Mouse (Mus musculus): ENCODE results near the gene Krtcap3.

Krtcap3 gene

DNA sequence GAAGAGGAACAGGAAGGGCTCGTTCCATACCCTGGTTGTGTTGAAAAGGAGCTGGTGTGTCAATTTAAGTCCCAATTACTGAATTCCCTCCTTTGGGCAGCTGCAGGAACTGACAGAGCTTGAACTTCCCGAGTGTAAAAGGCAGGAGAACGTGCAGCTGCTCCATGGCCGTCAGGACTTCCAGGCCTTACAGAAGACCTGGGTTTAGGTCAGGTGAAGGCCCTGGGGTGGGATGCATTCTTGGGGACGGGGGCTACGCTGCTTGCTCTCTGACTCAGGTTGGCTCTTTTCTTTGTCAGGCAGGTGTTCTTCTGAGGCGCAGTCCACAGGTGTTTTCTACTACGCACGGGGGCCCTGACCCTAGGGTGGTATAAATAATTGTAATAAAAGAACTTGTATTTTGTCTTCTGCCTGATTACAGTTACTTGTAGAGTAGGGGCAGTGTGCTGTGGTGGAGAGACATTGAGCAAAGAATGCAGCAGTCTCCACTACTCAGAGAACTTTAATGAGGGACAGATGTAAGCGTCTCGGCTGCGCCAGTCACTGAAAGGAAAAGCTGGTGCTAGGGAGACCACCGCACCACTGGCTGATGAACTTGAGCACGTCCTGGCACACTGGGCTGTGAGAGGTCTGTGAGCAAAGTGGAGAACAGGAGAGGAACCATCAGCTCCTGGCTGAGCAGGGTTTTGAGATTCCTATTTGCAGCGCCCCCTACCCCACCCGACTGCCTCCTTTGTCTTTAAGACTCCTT is 1.5 kb downstream of the Krtcap3 start:
- no peak for DNase-seq (ENCODE audit: low spot score)

DNA sequence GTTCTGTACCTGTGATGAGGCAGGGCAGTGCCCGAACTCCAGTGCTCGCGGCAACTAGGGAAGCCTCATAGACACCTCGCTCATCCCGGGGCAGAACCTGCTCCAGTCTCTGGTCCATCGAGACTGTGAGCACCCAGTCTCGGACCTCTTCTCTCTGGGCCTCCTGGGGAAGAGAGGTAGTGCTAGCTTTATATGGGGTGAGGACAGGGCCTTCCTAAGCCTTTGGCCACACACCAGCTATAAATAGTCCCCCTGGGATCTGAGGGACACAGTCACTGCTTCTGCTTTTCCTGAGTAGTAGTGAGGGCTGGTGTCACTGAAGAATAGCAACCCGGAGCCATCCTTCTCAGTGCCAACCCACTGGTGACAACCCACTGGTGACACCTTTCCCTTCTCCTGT is 2.3 kb downstream of the Krtcap3 start:
- no peak for DNase-seq (ENCODE audit: low spot score)

DNA sequence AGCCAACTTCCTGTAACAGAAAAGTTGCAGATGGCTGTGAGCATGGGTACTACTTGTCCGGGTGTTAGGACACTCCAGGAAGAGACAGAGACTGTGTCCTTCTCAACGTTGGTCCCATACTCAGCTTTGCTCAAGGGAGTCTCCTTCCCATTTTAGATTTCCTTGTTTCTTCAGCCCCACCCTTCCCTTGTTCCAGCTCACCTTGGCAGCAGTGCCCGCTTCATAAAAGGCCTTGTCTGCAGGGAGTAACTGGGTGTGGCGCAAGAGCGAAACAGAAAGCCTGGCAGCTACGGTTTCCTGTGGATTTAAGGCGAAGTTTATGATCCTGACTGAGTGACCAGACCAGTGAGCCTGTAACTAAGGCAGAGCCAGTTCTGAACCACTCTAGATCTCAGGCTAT is 3.0 kb downstream of the Krtcap3 start:
- DNase-seq (ENCODE audit: low spot score) = no peak

DNA sequence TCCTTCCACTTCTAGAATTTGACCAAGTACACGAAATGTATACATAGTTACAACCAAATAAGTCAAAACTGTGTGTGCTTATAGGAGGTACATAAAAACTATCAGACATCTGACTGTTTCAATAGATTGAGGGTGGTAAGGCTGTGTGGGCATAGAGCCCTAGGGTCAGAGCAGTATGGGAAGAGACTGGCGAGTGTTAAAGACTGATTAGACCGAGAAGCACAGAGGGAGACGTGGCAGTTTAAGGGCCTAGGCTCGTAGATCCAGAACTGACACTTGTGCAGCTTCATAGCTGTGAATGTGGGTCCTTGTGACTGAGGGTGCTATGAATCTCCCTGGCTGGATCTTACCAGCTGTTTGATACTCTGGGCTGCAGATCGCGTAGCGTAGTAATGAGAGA is 3.4 kb downstream of the Krtcap3 start:
- no peak for DNase-seq (ENCODE audit: low spot score)

DNA sequence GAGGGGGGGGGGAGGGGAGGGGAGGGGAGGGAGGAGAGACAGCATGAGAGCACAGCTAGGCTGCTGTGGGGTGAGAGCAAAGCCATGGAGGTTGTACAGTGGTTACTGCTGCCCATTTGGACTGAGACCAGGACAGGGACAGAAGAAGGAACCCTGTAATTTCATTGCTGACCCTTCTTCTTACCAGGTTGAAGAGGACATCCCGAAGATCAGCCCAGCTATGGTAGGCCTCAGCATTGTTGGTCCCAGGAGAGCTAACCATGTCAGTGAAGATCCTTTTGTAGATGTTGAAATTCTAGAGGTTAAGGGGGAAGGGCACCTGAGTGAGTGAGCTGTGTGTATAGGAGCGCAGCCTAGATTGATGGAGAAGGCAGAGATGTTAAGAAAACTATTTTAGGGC is 3.9 kb downstream of the Krtcap3 start:
- no peak for DNase-seq (ENCODE audit: low spot score)

DNA sequence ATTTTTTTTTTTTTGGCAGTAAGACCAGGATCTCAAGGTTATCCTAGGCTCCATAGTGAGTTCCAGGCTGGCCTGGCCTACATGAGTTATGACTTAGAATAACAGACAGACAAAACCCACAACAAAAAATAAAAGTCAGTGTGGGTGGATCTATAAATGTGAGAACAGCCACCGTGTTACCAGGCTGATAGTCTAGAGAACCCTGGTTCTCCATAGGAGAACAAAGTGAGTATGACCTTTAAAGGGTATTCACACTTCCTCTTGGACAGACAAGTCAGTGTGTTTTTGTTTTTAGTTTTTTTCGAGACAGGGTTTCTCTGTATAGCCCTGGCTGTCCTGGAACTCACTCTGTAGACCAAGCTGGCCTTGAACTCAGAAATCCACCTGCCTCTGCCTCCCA is 4.5 kb downstream of the Krtcap3 start:
- DNase-seq (ENCODE audit: low spot score) = no peak

DNA sequence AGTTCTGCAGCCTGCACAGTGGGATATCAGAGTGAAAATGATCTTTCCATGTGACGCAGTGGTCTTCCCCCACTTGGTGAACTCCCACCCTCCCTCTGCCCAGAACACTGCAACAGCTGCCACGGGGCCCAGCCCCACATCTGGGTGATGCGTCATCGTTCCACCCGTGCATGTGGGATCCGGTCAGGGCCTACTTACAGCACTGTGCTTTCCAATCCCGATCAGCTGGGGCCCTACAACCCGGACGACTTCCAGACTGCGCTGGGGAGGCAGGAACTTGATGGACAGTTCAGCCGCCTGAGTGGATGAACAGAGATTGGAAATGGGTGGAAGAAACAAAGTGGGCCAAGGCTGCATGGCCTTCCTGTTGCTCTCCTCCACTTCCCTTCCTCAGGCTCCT is 6.1 kb downstream of the Krtcap3 start:
- no peak for DNase-seq (ENCODE audit: low spot score)

DNA sequence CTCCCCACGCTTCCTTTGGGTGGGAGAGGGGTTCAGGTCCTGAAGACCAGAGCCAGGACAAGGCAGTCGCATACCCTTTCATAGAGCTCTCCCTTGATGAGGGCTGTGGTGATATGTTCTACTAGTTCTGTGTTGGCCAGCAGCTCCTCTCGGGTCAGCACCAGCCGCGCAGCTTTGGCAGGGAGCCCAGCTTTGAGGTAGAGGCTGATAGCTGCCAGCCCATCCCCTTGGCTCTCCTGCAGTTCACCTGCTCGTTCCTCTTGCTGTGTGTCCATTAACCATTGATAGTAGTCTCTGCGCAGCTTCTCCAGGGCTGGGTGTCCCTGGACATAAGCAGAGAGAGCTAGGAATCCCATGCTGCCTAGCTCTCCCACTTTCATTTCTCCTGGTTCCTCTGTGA is 14.6 kb downstream of the Krtcap3 start:
- DNase-seq (ENCODE audit: low spot score) = no peak

DNA sequence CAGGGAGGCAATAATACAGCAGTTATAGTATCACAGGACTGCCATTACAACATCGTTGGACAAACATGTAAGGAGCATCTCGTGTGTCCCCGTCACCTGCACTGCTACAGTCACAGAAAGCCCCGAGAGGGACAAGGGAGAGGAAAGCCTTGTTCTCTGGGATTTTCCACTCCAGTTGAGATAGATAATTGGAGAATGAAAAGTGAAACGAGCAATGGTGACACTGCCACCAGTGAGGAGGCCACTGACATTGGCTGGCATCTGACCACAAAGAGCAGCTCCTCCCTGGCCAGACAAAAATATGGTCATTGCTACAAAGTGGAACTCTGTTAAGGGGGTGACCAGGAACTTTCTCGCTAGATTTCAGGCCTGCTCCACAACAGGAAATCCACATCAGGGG is 16.2 kb downstream of the Krtcap3 start:
- no peak for DNase-seq (ENCODE audit: low spot score)

DNA sequence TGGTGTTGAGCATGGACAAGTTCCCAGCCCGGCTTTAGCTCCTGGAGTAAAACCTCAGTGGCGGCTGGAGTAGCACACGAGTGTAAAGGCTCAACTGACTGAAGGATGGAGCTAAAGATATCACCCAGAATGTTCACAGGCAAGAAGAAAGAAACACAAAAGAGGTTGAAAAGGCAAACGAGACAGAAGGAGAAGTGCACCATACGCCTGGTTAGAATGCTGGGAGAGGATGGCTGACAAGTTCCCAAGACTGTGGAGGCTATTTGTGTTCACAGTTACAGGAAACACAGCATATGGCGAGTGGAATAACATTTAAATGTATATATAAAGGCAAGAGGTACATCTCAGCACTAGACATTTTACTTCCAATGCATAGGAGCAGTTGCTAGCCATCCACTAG is 21.5 kb downstream of the Krtcap3 start:
- DNase-seq (ENCODE audit: low spot score) = no peak

DNA sequence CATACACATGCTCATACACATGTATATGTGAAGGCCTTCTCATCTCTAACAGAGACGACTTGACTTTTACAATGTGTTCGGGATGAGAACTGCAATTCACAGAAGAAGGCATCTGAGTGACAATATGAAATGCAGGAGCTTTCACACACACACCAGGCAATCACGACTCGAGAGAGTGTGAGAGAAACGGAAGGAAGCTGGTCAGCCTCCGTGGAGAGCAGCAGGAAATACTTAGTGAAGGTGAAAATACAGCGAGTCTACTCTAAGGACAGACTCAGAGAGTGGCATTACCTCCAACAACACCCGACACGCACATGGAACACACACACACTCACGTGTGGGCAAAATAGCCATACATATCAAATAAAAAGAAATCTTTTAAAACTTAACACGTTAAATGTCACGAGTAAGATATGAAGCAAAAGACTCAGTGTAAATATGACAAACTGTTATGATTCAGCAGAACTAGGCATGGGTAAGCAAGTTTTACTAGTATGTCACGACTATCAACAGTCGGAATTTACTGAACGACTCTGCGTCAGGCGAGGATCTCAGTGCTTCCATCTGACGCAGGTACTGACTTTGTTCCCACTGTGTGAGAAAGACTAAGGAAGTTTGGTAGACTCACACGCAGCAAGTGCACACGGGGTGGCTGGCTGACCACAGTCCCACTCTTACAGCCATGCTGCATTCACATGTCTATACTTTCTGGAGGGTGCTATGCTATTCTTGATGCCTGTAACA is 27.9 kb downstream of the Krtcap3 start:
- no peak for DNase-seq (ENCODE audit: low spot score)

DNA sequence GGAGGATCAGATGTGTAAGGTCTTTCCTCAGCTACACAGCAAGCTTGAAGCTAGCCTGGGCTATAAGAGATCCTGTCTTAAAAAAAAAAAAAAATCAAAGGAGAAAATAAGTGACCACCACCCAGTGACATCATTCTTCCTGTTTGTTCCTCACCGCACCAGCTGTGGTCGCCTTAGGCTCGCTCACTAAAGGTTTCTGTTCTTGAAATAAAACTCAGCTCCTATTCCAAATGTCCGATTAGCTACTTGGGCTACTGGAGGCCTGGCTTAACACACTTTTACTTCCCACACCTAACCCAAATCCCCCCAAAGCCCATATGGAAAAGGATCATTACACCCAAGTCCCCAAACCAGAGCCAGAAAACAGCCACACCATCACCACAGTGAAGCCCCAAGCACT is 36.7 kb downstream of the Krtcap3 start:
- no peak for DNase-seq (ENCODE audit: low spot score)

DNA sequence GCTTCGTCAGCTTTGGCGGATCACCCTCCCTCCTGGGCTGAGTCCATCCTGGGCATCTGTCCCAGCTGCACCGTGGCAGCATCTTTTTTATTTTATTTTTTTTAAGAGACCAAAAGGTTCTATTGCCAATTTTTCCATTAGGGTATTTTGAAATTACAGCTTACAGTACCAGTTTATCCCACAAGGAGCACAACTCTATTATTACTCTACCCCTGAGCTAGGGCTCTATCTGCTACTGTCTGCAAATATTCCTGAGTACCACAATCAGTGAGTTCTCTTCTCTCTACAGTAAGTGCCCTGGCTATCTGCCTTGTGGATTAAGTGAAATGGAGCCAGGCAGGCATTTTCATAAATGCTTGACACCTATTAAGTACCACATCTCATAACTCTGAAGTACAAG is 37.2 kb downstream of the Krtcap3 start:
- no peak for DNase-seq (ENCODE audit: low spot score)

DNA sequence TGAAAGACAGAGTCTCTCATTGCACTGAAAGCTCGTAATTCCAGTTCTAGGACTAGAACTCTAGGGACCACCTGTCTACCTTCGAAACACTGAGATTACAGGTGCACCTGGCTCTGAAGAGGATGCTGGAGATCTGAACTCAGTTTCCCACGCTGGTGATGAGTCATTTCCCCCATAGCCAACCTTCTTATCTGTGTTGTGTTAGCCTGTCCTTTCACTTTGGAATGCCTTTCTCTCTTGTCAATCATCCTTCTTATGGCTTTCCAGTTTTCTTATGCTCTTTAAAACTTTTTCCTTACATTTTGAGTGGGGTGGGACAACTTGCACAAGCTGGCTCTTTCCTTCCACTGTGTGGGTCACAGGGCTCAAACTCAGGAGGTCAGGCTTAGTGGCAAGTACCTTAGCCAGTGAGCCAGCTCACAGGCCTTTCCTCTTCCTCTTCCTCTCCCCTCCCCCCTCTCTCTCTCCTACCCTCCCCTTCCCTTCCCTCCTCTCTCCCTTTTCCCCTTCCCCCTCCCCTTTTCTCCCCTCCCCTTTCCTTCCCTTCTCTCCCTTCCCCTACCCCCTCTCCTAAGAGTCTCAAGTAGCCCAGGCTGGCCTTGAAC is 38.2 kb downstream of the Krtcap3 start:
- DNase-seq (ENCODE audit: low spot score) = no peak

DNA sequence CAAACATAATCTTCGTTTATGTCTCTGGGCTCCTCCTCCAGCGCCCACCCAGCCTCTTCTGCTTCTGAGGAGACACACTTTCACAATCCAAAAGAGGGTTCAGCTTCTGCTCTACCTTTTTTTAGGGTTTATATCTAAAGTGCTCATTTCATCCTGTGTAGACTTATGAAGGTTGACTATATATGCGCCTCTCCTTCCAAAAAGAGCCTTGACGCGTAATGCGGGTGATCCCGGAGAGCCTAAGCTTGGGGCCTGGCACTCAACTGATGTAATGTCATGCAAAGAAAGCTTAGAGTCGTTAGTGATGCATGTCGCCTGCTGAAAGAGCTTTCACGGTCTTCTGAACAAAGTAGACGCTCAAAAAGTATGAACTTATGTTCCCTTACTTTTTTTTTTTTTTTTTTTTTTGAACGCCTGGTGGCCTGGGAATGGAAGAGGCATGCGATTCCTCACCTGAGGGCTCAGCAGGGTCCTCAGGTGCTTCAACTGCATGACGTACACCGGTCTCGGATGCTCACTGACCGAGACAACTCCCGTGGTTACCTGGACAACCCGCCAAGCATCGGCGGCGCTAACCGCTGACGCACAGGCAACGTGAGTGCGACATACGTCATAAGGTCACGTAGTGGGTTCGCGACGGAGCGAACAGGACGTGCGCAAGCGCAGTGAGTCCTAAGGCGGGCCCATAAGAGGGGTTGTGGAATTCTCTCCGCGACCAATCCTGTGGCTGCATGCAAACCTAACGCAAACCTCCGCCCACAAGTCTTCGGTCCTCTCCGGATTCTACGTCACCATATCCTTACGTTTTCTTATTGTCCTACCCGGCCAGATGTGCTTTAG is 39.2 kb downstream of the Krtcap3 start, which contains the start of gene Ift172:
Gene Ift172, minus strand, starts transcription at position 596 of the 840 bp plus-strand sequence.
- DNase-seq (ENCODE audit: low spot score) = peak; percentile 95

DNA sequence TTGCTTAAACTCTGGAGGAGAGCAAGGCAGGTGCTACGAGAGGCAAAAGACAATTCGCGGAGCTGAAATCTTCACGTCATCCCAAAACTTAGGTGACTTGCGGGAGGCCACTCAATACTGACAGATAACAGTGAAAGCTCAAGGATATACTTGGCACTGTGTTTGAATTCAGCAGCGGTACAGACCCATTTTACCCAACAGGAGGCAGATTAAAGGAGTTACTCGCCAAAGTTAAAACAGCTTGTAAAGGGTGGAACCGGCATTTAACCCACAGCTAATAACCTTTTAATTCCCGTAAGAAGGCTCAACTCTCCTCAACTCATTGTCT is 39.8 kb downstream of the Krtcap3 start:
- DNase-seq (ENCODE audit: low spot score) = no peak

DNA sequence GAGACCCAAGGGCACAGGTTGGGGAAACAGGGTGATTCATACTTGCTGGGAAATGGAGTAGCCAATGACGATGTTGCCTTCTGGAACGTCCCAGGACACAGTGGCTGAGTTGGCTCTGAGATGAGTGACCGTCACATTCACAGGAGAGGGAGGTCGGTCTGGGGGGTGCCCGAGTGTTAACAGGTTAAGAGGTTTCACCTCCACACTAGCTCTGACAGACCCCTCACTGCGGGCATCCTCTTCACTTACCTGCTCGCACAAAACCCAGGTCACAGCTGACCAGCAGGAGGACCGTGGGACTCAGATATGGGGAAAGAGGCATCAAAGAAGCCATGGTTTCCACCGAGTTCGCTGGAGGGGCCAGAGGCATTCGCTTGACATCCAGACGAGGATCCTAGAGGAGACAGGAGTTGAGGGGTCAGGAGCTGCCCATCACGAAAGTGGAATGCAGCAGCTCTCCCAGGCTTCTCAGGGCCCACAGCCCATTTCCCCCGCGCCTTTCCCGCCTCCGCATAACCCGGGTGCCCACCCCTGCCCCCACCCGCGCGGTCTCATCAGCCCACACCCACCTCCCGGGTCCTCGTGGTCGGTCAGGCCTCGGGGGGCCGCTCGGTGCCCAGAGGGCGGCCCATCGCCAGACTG is 43.6 kb downstream of the Krtcap3 start:
- DNase-seq (ENCODE audit: low spot score) = no peak

DNA sequence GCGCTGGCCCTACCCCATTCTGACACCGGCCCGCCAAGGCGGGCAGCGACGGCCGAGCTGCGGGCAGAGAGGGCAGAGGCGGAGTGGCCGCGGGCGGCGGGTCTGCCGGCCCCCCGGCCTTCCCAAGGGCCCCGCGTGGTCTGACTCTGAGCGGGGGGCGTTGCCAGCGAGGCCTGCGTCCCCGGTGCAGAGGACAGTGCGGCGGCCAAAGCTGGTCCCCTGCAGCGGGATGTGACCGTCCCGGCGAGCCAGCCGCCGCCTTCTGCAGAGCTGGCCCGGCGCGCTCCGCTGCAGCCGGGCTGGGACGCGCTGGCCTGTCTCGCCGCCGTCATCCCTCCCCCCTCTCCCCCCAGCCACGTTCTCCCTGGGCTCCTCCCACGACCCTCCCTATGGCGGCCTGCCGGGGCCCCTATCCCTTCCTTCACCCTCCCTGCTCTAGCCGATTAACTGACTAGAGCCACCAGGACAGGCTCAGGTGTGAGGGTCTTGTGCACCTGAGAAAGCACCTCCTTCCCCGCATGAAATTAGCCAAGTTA is 44.2 kb downstream of the Krtcap3 start, which contains the start of gene Fndc4:
Gene Fndc4, minus strand, starts transcription at position 475 of the 536 bp plus-strand sequence.
- DNase-seq (ENCODE audit: low spot score) = no peak

DNA sequence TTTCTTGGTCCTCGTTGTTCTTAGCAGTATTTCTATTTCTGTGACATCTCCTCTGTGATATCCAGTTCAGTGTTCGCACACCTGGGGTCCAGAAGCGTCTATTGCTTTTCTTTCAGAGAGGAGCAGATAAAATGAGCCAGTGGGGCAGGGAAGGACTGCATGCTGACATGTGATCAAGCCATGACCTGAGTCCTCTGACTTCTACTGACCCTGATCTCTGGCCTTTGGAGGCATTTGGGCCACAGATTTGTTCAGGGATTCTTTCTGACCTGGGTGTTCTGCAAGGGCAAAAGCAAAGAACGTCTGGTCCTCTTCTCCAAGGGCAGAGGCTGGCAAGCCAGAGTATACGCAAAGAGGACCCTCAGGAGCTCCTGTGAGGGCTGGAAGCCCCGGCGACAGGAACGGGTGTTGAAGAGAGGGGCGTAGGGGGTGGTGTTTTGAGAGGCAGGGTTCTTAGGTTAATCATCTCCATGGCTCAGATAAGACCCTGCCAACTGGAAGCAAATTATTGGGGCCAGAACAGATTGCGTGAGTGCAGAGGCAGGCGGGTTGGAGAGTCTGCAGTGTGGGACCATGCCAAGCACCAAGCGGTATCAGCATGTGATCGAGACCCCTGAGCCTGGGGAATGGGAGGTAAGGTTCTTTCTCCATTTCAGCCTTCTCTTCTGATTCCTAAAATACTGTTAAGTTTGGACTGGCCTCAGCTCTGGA is 45.7 kb downstream of the Krtcap3 start, which contains the start of gene Gckr:
Gene Gckr, plus strand, starts transcription at position 397 of the 711 bp plus-strand sequence.
- no peak for DNase-seq (ENCODE audit: low spot score)

DNA sequence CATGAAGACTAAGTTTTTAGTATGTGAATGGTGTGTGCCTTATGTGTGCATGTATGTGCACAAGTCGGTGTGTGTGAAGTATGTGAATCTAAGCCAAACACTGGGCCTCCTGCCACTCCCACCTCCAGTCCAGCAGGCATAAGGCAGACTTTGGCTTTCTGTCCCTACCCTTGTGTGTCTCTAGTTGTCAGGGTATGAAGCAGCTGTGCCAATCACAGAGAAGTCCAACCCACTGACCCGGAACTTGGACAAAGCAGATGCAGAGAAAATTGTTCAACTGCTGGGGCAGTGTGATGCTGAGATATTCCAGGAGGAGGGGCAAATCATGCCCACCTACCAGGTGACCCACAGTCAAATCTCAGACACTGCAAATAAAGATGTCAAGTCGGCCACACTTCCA is 46.5 kb downstream of the Krtcap3 start:
- DNase-seq (ENCODE audit: low spot score) = no peak

DNA sequence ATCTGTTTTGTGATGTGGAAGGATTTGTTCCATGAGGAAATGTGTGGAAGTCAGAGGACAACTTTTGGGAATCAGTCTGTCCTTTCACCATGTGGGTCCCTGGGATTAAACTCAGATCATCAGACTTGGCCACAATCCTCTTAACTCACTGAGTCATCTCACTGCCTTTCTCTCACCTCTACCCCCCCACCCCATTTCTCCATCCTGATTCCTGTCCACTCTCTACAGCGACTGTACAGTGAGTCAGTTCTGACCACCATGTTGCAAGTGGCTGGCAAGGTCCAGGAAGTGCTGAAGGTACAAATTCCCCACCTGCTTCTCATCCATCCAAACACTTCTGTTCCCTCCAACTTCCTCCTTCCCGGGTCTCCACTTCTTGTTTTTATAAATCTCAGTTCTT is 47.0 kb downstream of the Krtcap3 start:
- no peak for DNase-seq (ENCODE audit: low spot score)
